Mouse (Mus musculus) granulocyte monocyte progenitor cell, adult 5-6 weeks (primary cell): ENCODE measurements around the gene Mocs2. TPM values are rescaled to one million over a fixed set of nuclear protein-coding genes. Genes with fewer than 3 reads are reported as not detected.

ENCODE experiments used
- ATAC-seq: replicated peaks from 2 replicates; pipeline ENCODE4 v1.8.0; 2016; ENCODE audit warnings: mild to moderate bottlenecking, moderate TSS enrichment, inconsistent platforms; ENCODE audit not compliant: poor library complexity, severe bottlenecking
- total RNA-seq, 2 experiments: library from RNA; stranded (forward) in 1 of 2; stranded (reverse) in 1 of 2; fragments of 200-712, 200-1000 nt in 1 of 2; fragments of >200 nt in 1 of 2; fragmentation: Nextera tagmentation in 1 of 2; gene quantifications; 2 replicates each; pipeline ENCODE4 v1.2.3; 2014 to 2017

The Mocs2 gene
- total RNA-seq, 2 experiments from 2014 or later, result 30.9 to 43.8 TPM

- peak; percentile 63 for ATAC-seq
These were observed 34.5 kb downstream of the Mocs2 start for GRCm38 (mm10) chr13:114852264-114853111.

- ATAC-seq, result no peak
These were observed 35.1 kb downstream of the Mocs2 start for GRCm38 (mm10) chr13:114853152-114853551.

GRCm38 (mm10) chr13:114854023-114854422, 36.0 kb downstream of the Mocs2 start:
- no peak for ATAC-seq

- no peak for ATAC-seq
These were observed 36.4 kb downstream of the Mocs2 start for GRCm38 (mm10) chr13:114854428-114854827.

GRCm38 (mm10) chr13:114855573-114856268, 37.7 kb downstream of the Mocs2 start:
- ATAC-seq, result no peak

GRCm38 (mm10) chr13:114856269-114856627, 38.2 kb downstream of the Mocs2 start:
- no peak for ATAC-seq

GRCm38 (mm10) chr13:114857525-114857924, 39.5 kb downstream of the Mocs2 start:
- ATAC-seq, result no peak

- ATAC-seq, result no peak
These were observed 56.7 kb downstream of the Mocs2 start for GRCm38 (mm10) chr13:114874738-114875137.

GRCm38 (mm10) chr13:114876005-114876520, 58.0 kb downstream of the Mocs2 start:
- no peak for ATAC-seq

GRCm38 (mm10) chr13:114878667-114879066, 60.6 kb downstream of the Mocs2 start:
- no peak for ATAC-seq

Other genes starting within 250 kb of the Mocs2 start
- 0.13 and 0.51 TPM in 2 replicates for gene Itga2, start 113.9 kb downstream of the Mocs2 start, total RNA-seq (2014; fragmentation: Nextera tagmentation)
- gene Itga2, start 113.9 kb downstream of the Mocs2 start, total RNA-seq (2017), result 0.15 and 1.0 TPM in 2 replicates